Mouse (Mus musculus) spleen, postnatal 36 days (tissue): Measurements from ENCODE around the gene Gm6367.
"Not testable (repeated sequence)": the region's sequence is repeated elsewhere in the genome, so short reads cannot be mapped to it uniquely, and the experiment has no call there.

Experiments used
- DNase-seq, 2 experiments: peaks; one replicate each; pipeline ENCODE4 v3.0.0; 2022; ENCODE audit warnings: low spot score in 2 of 2, mixed read lengths in 1 of 2

Gene Gm6367

GRCm38 (mm10) chr5:94988326-94988725 lies at the start of gene Gm6367:
TSS of gene Gm6367 (plus strand) at chr5:94988626.
- not testable (repeated sequence) for DNase-seq
